Mouse (Mus musculus): ENCODE results near the gene Bphl. TPM values are rescaled to one million over a fixed set of nuclear protein-coding genes. Genes with fewer than 3 reads are reported as not detected.

Gene Bphl
- total RNA-seq, 1 experiment = 9.6 TPM

DNA sequence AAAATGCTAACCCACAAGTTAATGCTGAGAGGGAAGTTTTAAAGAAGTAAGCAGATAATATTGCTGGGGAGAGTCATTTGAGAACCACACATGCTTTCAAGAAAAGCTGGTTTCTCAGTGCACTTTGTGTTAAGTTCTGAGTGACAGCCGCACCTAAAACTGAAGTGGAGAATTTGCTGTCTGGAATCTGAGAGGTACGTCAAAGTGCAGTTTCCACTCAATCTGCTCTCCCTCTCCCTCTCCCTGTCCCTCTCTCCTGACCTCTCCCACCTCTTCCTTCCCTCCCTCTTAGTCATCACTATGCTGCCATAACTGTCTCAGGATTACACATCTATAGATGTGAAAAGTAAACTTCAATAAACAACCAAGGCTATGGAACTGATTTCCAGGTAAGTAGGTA is 15.4 kb upstream of the Bphl start:
- H3K9ac ChIP-seq (ENCODE audit: insufficient read depth, low read depth, low read length, poor library complexity, severe bottlenecking) = no peak overlapping the region
- no peak overlapping the region for H3K4me3 ChIP-seq (ENCODE audit: insufficient read depth in 1 of 2, low read depth in 1 of 2, low read length in 2 of 2, poor library complexity in 1 of 2, severe bottlenecking in 1 of 2)
- no peaks in the 10 kb centered on the region for H3K4me1 ChIP-seq (ENCODE audit: control insufficient read depth in 2 of 2, insufficient read depth in 2 of 2, low read length in 2 of 2, poor library complexity in 1 of 2)
- H3K36me3 ChIP-seq (ENCODE audit: control insufficient read depth, insufficient read depth, low read length, poor library complexity, severe bottlenecking) = peaks cover 2% of the 10 kb centered on the region; the same call in 1 of the 2 replicates
- H3K27ac ChIP-seq (ENCODE audit: insufficient read depth, low read depth, low read length, poor library complexity, severe bottlenecking) = no peak overlapping the region
- in situ Hi-C loops (cut with MboI; ENCODE audit: low sequenced_read_pairs in 2 of 2, unreplicated experiment in 2 of 2) = no loop called here
- H3K9me3 ChIP-seq (ENCODE audit: control insufficient read depth, insufficient read depth, low read depth, low read length) = no peaks in the 10 kb centered on the region
- no peak for DNase-seq (ENCODE audit: low read depth, low spot score)
- TF ChIP-seq MAFK (IDR thresholded peaks at IDR 0.05; ENCODE audit: insufficient read depth, low read depth, low read length) (no peak), CHD2 (IDR thresholded peaks at IDR 0.05; ENCODE audit: low read depth, low read length) (no peak), HCFC1 (IDR thresholded peaks at IDR 0.05; ENCODE audit: borderline replicate concordance, insufficient read depth, low read length) (no peak), ZC3H11A (IDR thresholded peaks at IDR 0.05; ENCODE audit: borderline replicate concordance, low read depth, low read length) (no peak), ZNF384 (IDR thresholded peaks at IDR 0.05; ENCODE audit: low read depth, low read length) (no peak)

GRCm38 (mm10) chr13:34032041-34032440 is 5.4 kb upstream of the Bphl start:
- peaks cover 12% of the 10 kb centered on the region for H3K36me3 ChIP-seq (ENCODE audit: control insufficient read depth, insufficient read depth, low read length, poor library complexity, severe bottlenecking)

GRCm38 (mm10) chr13:34035424-34035823 is 2.0 kb upstream of the Bphl start:
- in situ Hi-C loops (cut with MboI; ENCODE audit: low sequenced_read_pairs in 2 of 2, unreplicated experiment in 2 of 2) = no loop called here
- H3K4me3 ChIP-seq (ENCODE audit: insufficient read depth in 1 of 2, low read depth in 1 of 2, low read length in 2 of 2, poor library complexity in 1 of 2, severe bottlenecking in 1 of 2) = no peak overlapping the region
- TF ChIP-seq MAFK (IDR thresholded peaks at IDR 0.05; ENCODE audit: insufficient read depth, low read depth, low read length) = no peak
- no peak for TF ChIP-seq ZC3H11A (IDR thresholded peaks at IDR 0.05; ENCODE audit: borderline replicate concordance, low read depth, low read length)
- no peak for TF ChIP-seq ZNF384 (IDR thresholded peaks at IDR 0.05; ENCODE audit: low read depth, low read length)
- no peak for TF ChIP-seq CHD2 (IDR thresholded peaks at IDR 0.05; ENCODE audit: low read depth, low read length)
- TF ChIP-seq HCFC1 (IDR thresholded peaks at IDR 0.05; ENCODE audit: borderline replicate concordance, insufficient read depth, low read length) = no peak
- peaks cover 3 to 4% of the 10 kb centered on the region in 2 experiments; a peak in 1 of 4 replicates for H3K4me1 ChIP-seq (ENCODE audit: control insufficient read depth in 2 of 2, insufficient read depth in 2 of 2, low read length in 2 of 2, poor library complexity in 1 of 2)
- no peak overlapping the region for H3K27ac ChIP-seq (ENCODE audit: insufficient read depth, low read depth, low read length, poor library complexity, severe bottlenecking)
- H3K9me3 ChIP-seq (ENCODE audit: control insufficient read depth, insufficient read depth, low read depth, low read length) = no peaks in the 10 kb centered on the region
- DNase-seq (ENCODE audit: low read depth, low spot score) = no peak
- H3K36me3 ChIP-seq (ENCODE audit: control insufficient read depth, insufficient read depth, low read length, poor library complexity, severe bottlenecking) = peaks cover 7% of the 10 kb centered on the region
- no peak overlapping the region for H3K9ac ChIP-seq (ENCODE audit: insufficient read depth, low read depth, low read length, poor library complexity, severe bottlenecking)

More at GRCm38 (mm10) chr13:34032041-34032440, 5.4 kb upstream of the Bphl start:
- H3K9ac ChIP-seq (ENCODE audit: insufficient read depth, low read depth, low read length, poor library complexity, severe bottlenecking) = no peak overlapping the region
- no peaks in the 10 kb centered on the region for H3K9me3 ChIP-seq (ENCODE audit: control insufficient read depth, insufficient read depth, low read depth, low read length)
- peaks cover 2% of the 10 kb centered on the region in 2 experiments; a peak in 1 of 4 replicates for H3K4me1 ChIP-seq (ENCODE audit: control insufficient read depth in 2 of 2, insufficient read depth in 2 of 2, low read length in 2 of 2, poor library complexity in 1 of 2)
- in situ Hi-C loops (cut with MboI; ENCODE audit: low sequenced_read_pairs in 2 of 2, unreplicated experiment in 2 of 2) = no loop called here
- H3K4me3 ChIP-seq (ENCODE audit: insufficient read depth in 1 of 2, low read depth in 1 of 2, low read length in 2 of 2, poor library complexity in 1 of 2, severe bottlenecking in 1 of 2) = no peak overlapping the region
- TF ChIP-seq MAFK (IDR thresholded peaks at IDR 0.05; ENCODE audit: insufficient read depth, low read depth, low read length) (no peak), CHD2 (IDR thresholded peaks at IDR 0.05; ENCODE audit: low read depth, low read length) (no peak), HCFC1 (IDR thresholded peaks at IDR 0.05; ENCODE audit: borderline replicate concordance, insufficient read depth, low read length) (no peak), ZC3H11A (IDR thresholded peaks at IDR 0.05; ENCODE audit: borderline replicate concordance, low read depth, low read length) (no peak), ZNF384 (IDR thresholded peaks at IDR 0.05; ENCODE audit: low read depth, low read length) (no peak)
- no peak overlapping the region for H3K27ac ChIP-seq (ENCODE audit: insufficient read depth, low read depth, low read length, poor library complexity, severe bottlenecking)
- no peak for DNase-seq (ENCODE audit: low read depth, low spot score)

DNA sequence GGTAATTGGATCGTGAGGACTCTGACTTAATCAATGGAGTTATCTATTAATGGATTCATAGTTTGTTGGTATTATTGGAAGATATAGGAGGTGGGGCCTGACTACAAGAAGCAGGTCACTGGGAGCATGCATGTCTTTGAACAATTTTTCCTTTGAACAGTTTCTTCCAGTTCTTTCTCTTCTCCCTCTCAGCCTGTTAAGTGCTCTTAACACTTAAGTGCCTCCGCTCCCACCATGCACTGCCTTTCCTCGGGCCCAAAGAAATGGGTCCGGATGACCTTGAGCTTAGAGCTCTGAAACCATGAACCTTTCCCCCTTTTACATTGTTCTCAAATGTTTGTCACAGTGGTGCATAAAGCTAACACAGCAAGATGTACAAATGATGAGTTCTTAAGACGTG is 671 bp upstream of the Bphl start:
- Histone ChIP-seq H3K9ac (ENCODE audit: insufficient read depth, low read depth, low read length, poor library complexity, severe bottlenecking) (no peak overlapping the region), H3K36me3 (ENCODE audit: control insufficient read depth, insufficient read depth, low read length, poor library complexity, severe bottlenecking) (peaks cover 7% of the 10 kb centered on the region; the same call in 1 of the 2 replicates), H3K9me3 (ENCODE audit: control insufficient read depth, insufficient read depth, low read depth, low read length) (no peaks in the 10 kb centered on the region), H3K4me1 (ENCODE audit: control insufficient read depth in 2 of 2, insufficient read depth in 2 of 2, low read length in 2 of 2, poor library complexity in 1 of 2) (peaks cover 3 to 4% of the 10 kb centered on the region in 2 experiments; a peak in 1 of 4 replicates), H3K4me3 (ENCODE audit: insufficient read depth in 1 of 2, low read depth in 1 of 2, low read length in 2 of 2, poor library complexity in 1 of 2, severe bottlenecking in 1 of 2) (no peak overlapping the region), H3K27ac (ENCODE audit: insufficient read depth, low read depth, low read length, poor library complexity, severe bottlenecking) (no peak overlapping the region)
- TF ChIP-seq MAFK (IDR thresholded peaks at IDR 0.05; ENCODE audit: insufficient read depth, low read depth, low read length) = no peak
- no peak for TF ChIP-seq CHD2 (IDR thresholded peaks at IDR 0.05; ENCODE audit: low read depth, low read length)
- in situ Hi-C loops (cut with MboI; ENCODE audit: low sequenced_read_pairs in 2 of 2, unreplicated experiment in 2 of 2) = no loop called here
- DNase-seq (ENCODE audit: low read depth, low spot score) = no peak

DNA sequence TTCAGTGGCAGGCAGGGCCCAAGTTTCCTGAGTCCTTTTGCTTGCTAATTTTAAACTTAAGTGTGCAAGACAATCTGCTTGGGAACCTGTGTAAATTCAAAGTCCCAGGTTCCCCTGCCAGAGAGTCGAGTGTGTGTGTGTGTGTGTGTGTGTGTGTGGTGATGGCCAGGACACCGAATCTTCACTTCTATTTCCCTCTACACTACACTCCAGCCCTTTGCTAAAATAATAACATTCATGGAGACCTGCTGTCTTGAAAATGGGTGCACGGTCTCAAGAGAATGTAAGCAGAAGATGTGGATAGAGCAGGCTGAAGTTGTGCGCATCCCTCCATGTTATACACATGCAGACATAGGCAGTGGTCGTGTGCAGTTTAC is 647 bp downstream of the Bphl start:
- DNase-seq (ENCODE audit: low read depth, low spot score) = no peak
- H3K36me3 ChIP-seq (ENCODE audit: control insufficient read depth, insufficient read depth, low read length, poor library complexity, severe bottlenecking) = 0 out of 2 replicates have a peak, but pooled peaks cover 4% of the 10 kb centered on the region
- no peaks in the 10 kb centered on the region for H3K9me3 ChIP-seq (ENCODE audit: control insufficient read depth, insufficient read depth, low read depth, low read length)
- TF ChIP-seq ZNF384 (IDR thresholded peaks at IDR 0.05; ENCODE audit: low read depth, low read length) (no peak), ZC3H11A (IDR thresholded peaks at IDR 0.05; ENCODE audit: borderline replicate concordance, low read depth, low read length) (no peak), MAFK (IDR thresholded peaks at IDR 0.05; ENCODE audit: insufficient read depth, low read depth, low read length) (no peak), HCFC1 (IDR thresholded peaks at IDR 0.05; ENCODE audit: borderline replicate concordance, insufficient read depth, low read length) (no peak), CHD2 (IDR thresholded peaks at IDR 0.05; ENCODE audit: low read depth, low read length) (no peak)
- H3K27ac ChIP-seq (ENCODE audit: insufficient read depth, low read depth, low read length, poor library complexity, severe bottlenecking) = no peak overlapping the region
- in situ Hi-C loops (cut with MboI; ENCODE audit: low sequenced_read_pairs in 2 of 2, unreplicated experiment in 2 of 2) = no loop called here
- peaks cover 4% of the 10 kb centered on the region in 2 experiments; a peak in 1 of 4 replicates for H3K4me1 ChIP-seq (ENCODE audit: control insufficient read depth in 2 of 2, insufficient read depth in 2 of 2, low read length in 2 of 2, poor library complexity in 1 of 2)
- H3K9ac ChIP-seq (ENCODE audit: insufficient read depth, low read depth, low read length, poor library complexity, severe bottlenecking) = peak overlapping the region; percentile 88
- H3K4me3 ChIP-seq (ENCODE audit: insufficient read depth in 1 of 2, low read depth in 1 of 2, low read length in 2 of 2, poor library complexity in 1 of 2, severe bottlenecking in 1 of 2) = peak overlapping the region; percentile 86 to 94
